Mouse (Mus musculus): ENCODE results near the gene Agtpbp1. TPM values are rescaled to one million over a fixed set of nuclear protein-coding genes. Genes with fewer than 3 reads are reported as not detected.

Gene Agtpbp1
- polyA plus RNA-seq, 1 experiment: 7.5 TPM

DNA sequence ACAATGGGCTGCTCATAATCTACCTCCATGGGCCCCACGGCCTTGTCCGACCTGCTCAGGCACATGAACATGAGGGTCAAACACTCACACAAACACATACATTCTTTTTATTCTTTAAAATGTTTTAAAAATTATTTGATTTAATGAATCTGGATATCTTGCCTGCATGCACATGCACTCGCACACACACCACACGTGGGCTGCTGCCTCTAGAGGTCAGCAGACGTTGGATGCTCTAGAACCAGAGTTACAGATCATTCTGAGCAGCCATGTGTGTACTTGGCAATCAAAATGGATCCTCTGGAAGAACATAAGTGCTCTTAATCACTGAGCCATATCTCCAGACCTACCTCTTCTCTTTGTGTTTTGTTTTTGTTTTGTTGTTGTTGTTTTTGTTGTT is 112.8 kb downstream of the Agtpbp1 start:
- peaks cover 20% of the 10 kb centered on the region for H3K36me3 ChIP-seq (ENCODE audit: control insufficient read depth, insufficient read depth)
- TF ChIP-seq CEBPB (IDR thresholded peaks at IDR 0.05; ENCODE audit: low read depth) (no peak), MAX (IDR thresholded peaks at IDR 0.05) (no peak)
- H3K79me2 ChIP-seq (ENCODE audit: control insufficient read depth, insufficient read depth): no peaks in the 10 kb centered on the region
- H3K4me3 ChIP-seq (ENCODE audit: insufficient read depth, poor library complexity, severe bottlenecking): no peak overlapping the region
- no peaks in the 10 kb centered on the region for H3K27me3 ChIP-seq (ENCODE audit: control insufficient read depth, insufficient read depth, insufficient read length)
- H3K79me3 ChIP-seq (ENCODE audit: low read depth): no peaks in the 10 kb centered on the region
- H3ac ChIP-seq (ENCODE audit: control insufficient read depth, insufficient read length, low read depth): no peak overlapping the region

DNA sequence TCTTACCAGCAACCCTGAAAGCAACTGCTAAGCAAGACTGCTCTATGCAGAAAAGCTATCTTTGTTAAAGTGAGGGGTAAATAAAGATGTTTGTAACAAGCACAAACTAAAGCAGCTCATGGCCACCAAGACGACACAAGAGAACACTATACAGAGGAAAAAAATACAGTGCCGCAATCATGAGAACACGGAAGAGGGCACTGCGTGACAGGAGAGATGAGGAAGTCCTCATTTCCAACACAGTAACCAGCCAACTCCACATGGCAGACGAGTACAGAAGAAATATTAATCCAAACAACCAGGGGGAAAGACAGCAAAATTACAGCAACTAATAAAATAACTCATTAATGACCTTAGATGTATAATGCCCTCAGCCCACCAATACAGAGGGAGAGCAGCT is 115.3 kb downstream of the Agtpbp1 start:
- no peaks in the 10 kb centered on the region for H3K79me2 ChIP-seq (ENCODE audit: control insufficient read depth, insufficient read depth)
- H3K27me3 ChIP-seq (ENCODE audit: control insufficient read depth, insufficient read depth, insufficient read length): no peaks in the 10 kb centered on the region
- no peak for TF ChIP-seq FOSL1 (IDR thresholded peaks at IDR 0.05; ENCODE audit: insufficient read depth, low read length, poor library complexity, severe bottlenecking)
- no peak for TF ChIP-seq USF1 (IDR thresholded peaks at IDR 0.05; ENCODE audit: low read depth)
- no peak for TF ChIP-seq MYOD1 (IDR thresholded peaks at IDR 0.05; ENCODE audit: control insufficient read depth, insufficient read length, low read depth)
- H3K36me3 ChIP-seq (ENCODE audit: control insufficient read depth, insufficient read depth): peaks cover 7% of the 10 kb centered on the region
- H3K4me3 ChIP-seq (ENCODE audit: insufficient read depth, poor library complexity, severe bottlenecking): no peak overlapping the region
- H3K79me3 ChIP-seq (ENCODE audit: low read depth): no peaks in the 10 kb centered on the region
- no peak overlapping the region for H3ac ChIP-seq (ENCODE audit: control insufficient read depth, insufficient read length, low read depth)

DNA sequence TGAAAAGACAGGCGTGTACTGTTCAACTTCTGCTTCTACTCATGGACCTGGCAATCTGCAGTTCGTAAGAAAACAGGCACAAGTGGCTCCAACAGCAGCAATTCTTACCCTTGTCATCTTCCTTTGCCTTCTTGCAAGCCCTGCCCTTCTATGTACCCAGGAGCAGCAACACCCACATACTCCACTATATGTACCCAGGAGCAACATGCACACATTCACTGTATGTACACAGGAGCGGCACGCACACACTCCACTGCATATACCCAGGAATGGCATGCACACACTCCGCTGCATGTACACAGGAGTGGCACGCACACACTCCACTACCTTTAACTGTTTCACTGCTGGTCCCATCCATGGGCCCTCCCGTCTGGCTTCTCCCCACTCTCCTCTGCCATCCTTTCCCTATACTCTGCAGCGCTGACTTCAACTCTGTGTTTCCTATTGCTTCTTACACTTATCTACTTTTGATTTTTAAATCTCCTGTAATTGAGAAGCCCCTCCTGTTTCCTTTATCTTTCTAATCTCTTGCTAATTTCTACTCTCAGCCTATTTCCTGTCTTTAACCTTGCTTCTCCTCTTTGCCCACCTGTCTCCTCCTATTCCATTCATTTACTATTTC is 116.7 kb downstream of the Agtpbp1 start:
- Histone ChIP-seq H3ac (ENCODE audit: control insufficient read depth, insufficient read length, low read depth) (no peak overlapping the region), H3K36me3 (ENCODE audit: control insufficient read depth, insufficient read depth) (peaks cover 7% of the 10 kb centered on the region), H3K79me2 (ENCODE audit: control insufficient read depth, insufficient read depth) (no peaks in the 10 kb centered on the region), H3K79me3 (ENCODE audit: low read depth) (no peaks in the 10 kb centered on the region), H3K4me3 (ENCODE audit: insufficient read depth, poor library complexity, severe bottlenecking) (no peak overlapping the region), H3K27me3 (ENCODE audit: control insufficient read depth, insufficient read depth, insufficient read length) (no peaks in the 10 kb centered on the region)
- no peak for TF ChIP-seq CTCF (IDR thresholded peaks at IDR 0.05; ENCODE audit: control insufficient read depth, insufficient read depth, insufficient read length)
- TF ChIP-seq MYOG (IDR thresholded peaks at IDR 0.05; ENCODE audit: control insufficient read depth, extremely low read depth, insufficient read length): no peak
- TF ChIP-seq MAX (IDR thresholded peaks at IDR 0.05): no peak
- no peak for TF ChIP-seq MYOD1 (IDR thresholded peaks at IDR 0.05; ENCODE audit: control insufficient read depth, insufficient read length, low read depth)
- no peak for TF ChIP-seq FOSL1 (IDR thresholded peaks at IDR 0.05; ENCODE audit: insufficient read depth, low read length, poor library complexity, severe bottlenecking)
- TF ChIP-seq CEBPB (IDR thresholded peaks at IDR 0.05; ENCODE audit: low read depth): no peak
- no peak for TF ChIP-seq USF1 (IDR thresholded peaks at IDR 0.05; ENCODE audit: low read depth)

DNA sequence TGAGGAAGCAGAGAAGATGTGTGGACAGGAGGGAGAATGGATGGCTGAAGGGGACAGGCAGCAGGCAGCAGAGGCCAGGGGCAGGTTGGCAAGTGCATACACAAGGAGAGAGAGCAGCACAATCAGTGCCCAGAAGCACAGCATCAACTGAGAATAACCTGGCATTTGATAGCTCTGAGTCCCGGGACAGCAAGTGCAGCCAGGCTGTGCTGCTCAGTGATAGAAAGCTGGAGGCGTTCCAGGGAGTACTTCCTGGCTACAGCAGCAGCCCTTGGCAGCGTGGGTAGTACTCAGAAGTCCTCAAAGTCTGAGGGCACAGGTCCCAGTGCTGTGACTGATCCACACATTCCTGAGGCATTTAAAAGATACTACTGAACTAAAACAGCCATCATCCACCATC is 117.4 kb downstream of the Agtpbp1 start:
- TF ChIP-seq MYOD1 (IDR thresholded peaks at IDR 0.05; ENCODE audit: control insufficient read depth, insufficient read length, low read depth): no peak
- TF ChIP-seq CTCF (IDR thresholded peaks at IDR 0.05; ENCODE audit: control insufficient read depth, insufficient read depth, insufficient read length): no peak
- TF ChIP-seq FOSL1 (IDR thresholded peaks at IDR 0.05; ENCODE audit: insufficient read depth, low read length, poor library complexity, severe bottlenecking): no peak
- TF ChIP-seq MYOG (IDR thresholded peaks at IDR 0.05; ENCODE audit: control insufficient read depth, extremely low read depth, insufficient read length): no peak
- TF ChIP-seq CEBPB (IDR thresholded peaks at IDR 0.05; ENCODE audit: low read depth): no peak
- TF ChIP-seq USF1 (IDR thresholded peaks at IDR 0.05; ENCODE audit: low read depth): no peak
- no peak for TF ChIP-seq MAX (IDR thresholded peaks at IDR 0.05)
- H3ac ChIP-seq (ENCODE audit: control insufficient read depth, insufficient read length, low read depth): no peak overlapping the region
- H3K36me3 ChIP-seq (ENCODE audit: control insufficient read depth, insufficient read depth): peaks cover 7% of the 10 kb centered on the region
- H3K79me3 ChIP-seq (ENCODE audit: low read depth): no peaks in the 10 kb centered on the region
- H3K4me3 ChIP-seq (ENCODE audit: insufficient read depth, poor library complexity, severe bottlenecking): no peak overlapping the region
- no peaks in the 10 kb centered on the region for H3K27me3 ChIP-seq (ENCODE audit: control insufficient read depth, insufficient read depth, insufficient read length)
- H3K79me2 ChIP-seq (ENCODE audit: control insufficient read depth, insufficient read depth): no peaks in the 10 kb centered on the region

DNA sequence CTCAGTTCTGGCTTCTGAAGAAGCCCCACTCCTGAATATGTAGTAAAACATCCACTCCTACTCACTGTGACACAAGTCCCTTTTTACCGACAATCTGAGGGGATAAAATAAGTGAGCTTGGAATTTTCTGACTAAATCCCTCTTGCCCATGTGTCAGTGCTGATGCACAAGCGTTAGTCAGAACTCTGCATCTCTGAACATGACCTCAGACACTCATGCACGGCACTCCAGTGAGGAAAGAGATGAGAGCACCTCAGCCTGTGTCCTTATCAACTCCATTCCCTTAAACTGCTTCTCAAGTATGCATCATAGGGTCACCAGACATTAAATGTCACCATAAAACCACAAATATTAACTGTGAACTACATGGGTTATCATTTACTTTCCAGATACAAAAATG is 124.1 kb downstream of the Agtpbp1 start:
- Histone ChIP-seq H3K36me3 (ENCODE audit: control insufficient read depth, insufficient read depth) (no peaks in the 10 kb centered on the region), H3K79me3 (ENCODE audit: low read depth) (no peaks in the 10 kb centered on the region)

DNA sequence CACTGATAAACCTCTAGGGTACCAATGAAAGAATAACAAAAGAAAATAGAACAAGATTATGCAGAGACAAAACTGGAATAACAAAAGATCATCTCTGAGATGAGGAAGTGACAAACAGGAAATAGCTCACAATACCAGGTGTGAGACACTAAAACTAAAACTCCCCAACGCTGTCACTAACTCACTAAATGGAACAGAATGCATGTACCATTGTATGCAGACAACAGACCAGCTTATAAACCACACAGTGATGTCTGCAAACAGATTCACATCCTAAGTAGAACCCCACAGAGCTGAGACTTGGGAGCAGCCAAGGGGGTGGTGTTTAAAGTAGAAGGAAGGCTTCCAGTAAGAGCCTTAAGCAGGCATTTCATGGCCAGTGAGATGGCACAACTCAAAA is 128.8 kb downstream of the Agtpbp1 start:
- H3K27me3 ChIP-seq (ENCODE audit: control insufficient read depth, insufficient read depth, insufficient read length): no peaks in the 10 kb centered on the region
- no peak for TF ChIP-seq USF1 (IDR thresholded peaks at IDR 0.05; ENCODE audit: low read depth)
- TF ChIP-seq MAX (IDR thresholded peaks at IDR 0.05): no peak
- no peak for TF ChIP-seq MYOD1 (IDR thresholded peaks at IDR 0.05; ENCODE audit: control insufficient read depth, insufficient read length, low read depth)
- TF ChIP-seq CTCF (IDR thresholded peaks at IDR 0.05; ENCODE audit: control insufficient read depth, insufficient read depth, insufficient read length): no peak
- TF ChIP-seq CEBPB (IDR thresholded peaks at IDR 0.05; ENCODE audit: low read depth): no peak
- no peak for TF ChIP-seq FOSL1 (IDR thresholded peaks at IDR 0.05; ENCODE audit: insufficient read depth, low read length, poor library complexity, severe bottlenecking)
- no peak for TF ChIP-seq MYOG (IDR thresholded peaks at IDR 0.05; ENCODE audit: control insufficient read depth, extremely low read depth, insufficient read length)
- H3K79me2 ChIP-seq (ENCODE audit: control insufficient read depth, insufficient read depth): no peaks in the 10 kb centered on the region
- H3K4me3 ChIP-seq (ENCODE audit: insufficient read depth, poor library complexity, severe bottlenecking): no peak overlapping the region
- H3ac ChIP-seq (ENCODE audit: control insufficient read depth, insufficient read length, low read depth): no peak overlapping the region
- H3K36me3 ChIP-seq (ENCODE audit: control insufficient read depth, insufficient read depth): no peaks in the 10 kb centered on the region
- H3K79me3 ChIP-seq (ENCODE audit: low read depth): no peaks in the 10 kb centered on the region

More for the DNA sequence above, 124.1 kb downstream of the Agtpbp1 start:
- TF ChIP-seq MAX (IDR thresholded peaks at IDR 0.05): no peak
- TF ChIP-seq CEBPB (IDR thresholded peaks at IDR 0.05; ENCODE audit: low read depth): no peak
- no peak for TF ChIP-seq FOSL1 (IDR thresholded peaks at IDR 0.05; ENCODE audit: insufficient read depth, low read length, poor library complexity, severe bottlenecking)
- no peak for TF ChIP-seq MYOG (IDR thresholded peaks at IDR 0.05; ENCODE audit: control insufficient read depth, extremely low read depth, insufficient read length)
- no peak for TF ChIP-seq CTCF (IDR thresholded peaks at IDR 0.05; ENCODE audit: control insufficient read depth, insufficient read depth, insufficient read length)
- H3K27me3 ChIP-seq (ENCODE audit: control insufficient read depth, insufficient read depth, insufficient read length): no peaks in the 10 kb centered on the region
- no peaks in the 10 kb centered on the region for H3K79me2 ChIP-seq (ENCODE audit: control insufficient read depth, insufficient read depth)
- H3K4me3 ChIP-seq (ENCODE audit: insufficient read depth, poor library complexity, severe bottlenecking): no peak overlapping the region
- no peak overlapping the region for H3ac ChIP-seq (ENCODE audit: control insufficient read depth, insufficient read length, low read depth)
